Mouse (Mus musculus) MEL (cell line): ENCODE data around the gene Ntmt1. TPM values are rescaled to one million over a fixed set of nuclear protein-coding genes. Genes with fewer than 3 reads are reported as not detected.

Experiments
- DNase-seq: peaks from one replicate; pipeline ENCODE4 v3.0.0; 2011; ENCODE audit warnings: low read depth, low spot score
- H3K27ac ChIP-seq: 2 replicates; pipeline ENCODE4 v1.5.1; 2012; ENCODE audit warnings: low read depth, mild to moderate bottlenecking, control low read depth, low read length, moderate library complexity; ENCODE audit not compliant: control insufficient read depth
- H3K27me3 ChIP-seq, 2 experiments: fragments of 150-350 bp in 1 of 2; sonication (generic) in 1 of 2; 2 replicates each; pipeline ENCODE4 v1.6.1; 2012; ENCODE audit warnings: low read length in 2 of 2, mild to moderate bottlenecking in 2 of 2, improper control_type of control experiment in 1 of 2, moderate library complexity in 1 of 2; ENCODE audit not compliant: insufficient read depth in 2 of 2, control insufficient read depth in 1 of 2
- H3K36me3 ChIP-seq, 2 experiments: 2 replicates each; pipeline ENCODE4 v1.6.1; 2012 to 2014; ENCODE audit warnings: low read length in 2 of 2, improper control_type of control experiment in 1 of 2, inconsistent platforms in 1 of 2, mild to moderate bottlenecking in 1 of 2; ENCODE audit not compliant: insufficient read depth in 2 of 2, control insufficient read depth in 1 of 2
- H3K4me1 ChIP-seq, 2 experiments: fragments of 150-350 bp in 1 of 2; sonication (generic) in 1 of 2; 2 replicates each; pipeline ENCODE4 v1.6.1; 2012; ENCODE audit warnings: low read length in 2 of 2, improper control_type of control experiment in 1 of 2, mild to moderate bottlenecking in 1 of 2; ENCODE audit not compliant: insufficient read depth in 2 of 2, control insufficient read depth in 1 of 2
- H3K4me3 ChIP-seq, 2 experiments: fragments of 150-350 bp in 1 of 2; sonication (generic) in 1 of 2; 2 replicates each; pipeline ENCODE4 v1.5.1; 2012; ENCODE audit warnings: low read depth in 2 of 2, low read length in 2 of 2, mild to moderate bottlenecking in 2 of 2, moderate library complexity in 2 of 2, control low read depth in 1 of 2, improper control_type of control experiment in 1 of 2; ENCODE audit not compliant: control insufficient read depth in 1 of 2, insufficient read depth in 1 of 2
- H3K79me2 ChIP-seq: 2 replicates; pipeline ENCODE4 v1.6.1; 2012; ENCODE audit warnings: mild to moderate bottlenecking, low read length, moderate library complexity; ENCODE audit not compliant: control insufficient read depth, poor library complexity, insufficient read depth
- H3K9ac ChIP-seq: 2 replicates; pipeline ENCODE4 v1.6.1; 2012; ENCODE audit warnings: low read depth, mild to moderate bottlenecking, control low read depth, low read length, moderate library complexity; ENCODE audit not compliant: control insufficient read depth, poor library complexity, severe bottlenecking
- H3K9me3 ChIP-seq: fragments of 150-350 bp; sonication (generic); replicated peaks from 2 replicates; pipeline ENCODE4 v1.6.1; 2012; ENCODE audit warnings: mild to moderate bottlenecking, low read length, improper control_type of control experiment, moderate library complexity; ENCODE audit not compliant: insufficient read depth
- CHD1 ChIP-seq: IDR thresholded peaks from 2 replicates; pipeline ENCODE4 v1.6.1; 2012; ENCODE audit warnings: low read depth, mild to moderate bottlenecking, inconsistent platforms, low read length, improper control_type of control experiment
- CHD2 ChIP-seq: IDR thresholded peaks from 2 replicates; pipeline ENCODE4 v1.6.1; 2011; ENCODE audit warnings: low read length, improper control_type of control experiment
- EP300 ChIP-seq, 2 experiments: IDR thresholded peaks; 2 replicates each; pipeline ENCODE4 v1.6.1; 2011; ENCODE audit warnings: improper control_type of control experiment in 2 of 2, low read length in 2 of 2, low read depth in 1 of 2, mild to moderate bottlenecking in 1 of 2
- KAT2A ChIP-seq: conservative IDR thresholded peaks from 2 replicates; pipeline ENCODE4 v1.6.1; 2012; ENCODE audit warnings: low read depth, low read length, improper control_type of control experiment, inconsistent platforms
- MEF2A ChIP-seq: IDR thresholded peaks from 2 replicates; pipeline ENCODE4 v1.6.1; 2014; ENCODE audit warnings: low read depth, mild to moderate bottlenecking, inconsistent platforms, low read length, improper control_type of control experiment; ENCODE audit not compliant: poor library complexity, insufficient replicate concordance, severe bottlenecking; ENCODE audit errors: extremely low read depth
- MXI1 ChIP-seq: IDR thresholded peaks from 2 replicates; pipeline ENCODE4 v1.6.1; 2011; ENCODE audit warnings: mild to moderate bottlenecking, low read depth, low read length, improper control_type of control experiment
- MYB ChIP-seq: IDR thresholded peaks from 2 replicates; pipeline ENCODE4 v1.6.1; 2011; ENCODE audit warnings: mild to moderate bottlenecking, low read depth, low read length, improper control_type of control experiment
- MYC ChIP-seq: IDR thresholded peaks from 2 replicates; pipeline ENCODE4 v1.6.1; 2011; ENCODE audit warnings: low read depth, mild to moderate bottlenecking, low read length, improper control_type of control experiment, moderate library complexity
- POLR2AphosphoS5 ChIP-seq: IDR thresholded peaks from 2 replicates; pipeline ENCODE4 v1.6.1; 2012; ENCODE audit warnings: low read depth, borderline replicate concordance, mild to moderate bottlenecking, inconsistent platforms, low read length, moderate library complexity, mixed read lengths
- RCOR1 ChIP-seq: IDR thresholded peaks from 2 replicates; pipeline ENCODE4 v1.6.1; 2012; ENCODE audit warnings: low read depth, mild to moderate bottlenecking, inconsistent platforms, low read length, improper control_type of control experiment
- SIN3A ChIP-seq: IDR thresholded peaks from 2 replicates; pipeline ENCODE4 v1.6.1; 2012; ENCODE audit warnings: low read length, improper control_type of control experiment, inconsistent platforms
- TAL1 ChIP-seq: IDR thresholded peaks from 2 replicates; pipeline ENCODE4 v1.6.1; 2012; ENCODE audit warnings: mild to moderate bottlenecking, inconsistent platforms, low read length, moderate library complexity, mixed read lengths
- TBP ChIP-seq: IDR thresholded peaks from 2 replicates; pipeline ENCODE4 v1.8.0; 2011; ENCODE audit warnings: low read depth, low read length, improper control_type of control experiment
- TCF12 ChIP-seq: IDR thresholded peaks from 2 replicates; pipeline ENCODE4 v1.6.1; 2014; ENCODE audit warnings: low read depth, mild to moderate bottlenecking, inconsistent platforms, low read length, improper control_type of control experiment, moderate library complexity
- USF1 ChIP-seq: IDR thresholded peaks from 2 replicates; pipeline ENCODE4 v1.6.1; 2014; ENCODE audit warnings: low read depth, mild to moderate bottlenecking, inconsistent platforms, low read length, improper control_type of control experiment, moderate library complexity
- ZC3H11A ChIP-seq: IDR thresholded peaks from 2 replicates; pipeline ENCODE4 v1.6.1; 2012; ENCODE audit warnings: low read depth, mild to moderate bottlenecking, inconsistent platforms, low read length, improper control_type of control experiment
- ZKSCAN1 ChIP-seq: IDR thresholded peaks from 2 replicates; pipeline ENCODE4 v1.6.1; 2012; ENCODE audit warnings: low read depth, mild to moderate bottlenecking, inconsistent platforms, low read length, improper control_type of control experiment, moderate library complexity
- ZMIZ1 ChIP-seq: IDR thresholded peaks from 2 replicates; pipeline ENCODE4 v1.6.1; 2012; ENCODE audit warnings: low read depth, mild to moderate bottlenecking, inconsistent platforms, low read length, improper control_type of control experiment, moderate library complexity
- polyA plus RNA-seq, 2 experiments: library from polyadenylated mRNA; stranded (reverse) in 1 of 2; unstranded in 1 of 2; fragments of >175 nt in 1 of 2; fragments of >200 nt in 1 of 2; gene quantifications; 2 replicates each; pipeline versions ENCODE4 v1.2.1 to v1.2.4; 2012; ENCODE audit warnings: low replicate concordance in 2 of 2, low read depth in 1 of 2; ENCODE audit not compliant: insufficient read length in 2 of 2, insufficient read depth in 1 of 2, missing spikeins in 1 of 2
- total RNA-seq: library from RNA; depleted of rRNA; stranded (reverse); fragments of 300-350 nt; gene quantifications from 2 replicates; pipeline ENCODE4 v1.2.3, GENCODE M21; 2012

The Ntmt1 gene
- total and polyA plus RNA-seq, 3 experiments: 58.9 to 83.2 TPM; not detected in 1

GRCm38 (mm10) chr2:30801067-30801852 lies 6.4 kb upstream of the Ntmt1 start:
- Histone ChIP-seq H3K9ac (no peak overlapping the region), H3K79me2 (no peaks in the 10 kb centered on the region), H3K27me3 (no peaks in the 10 kb centered on the region), H3K27ac (no peak overlapping the region), H3K4me1 (no peaks in the 10 kb centered on the region), H3K4me3 (no peak overlapping the region), H3K36me3 (no peaks in the 10 kb centered on the region), H3K9me3 (no peaks in the 10 kb centered on the region)
- TF ChIP-seq CHD2 (no peak), USF1 (no peak), TCF12 (no peak), ZMIZ1 (no peak), MYC (no peak), EP300 (IDR thresholded peaks at IDR 0.05; ENCODE audit: low read depth in 1 of 2, low read length in 2 of 2) (no peak), CHD1 (no peak), RCOR1 (no peak), KAT2A (no peak), SIN3A (no peak)
- DNase-seq: no peak

DNA sequence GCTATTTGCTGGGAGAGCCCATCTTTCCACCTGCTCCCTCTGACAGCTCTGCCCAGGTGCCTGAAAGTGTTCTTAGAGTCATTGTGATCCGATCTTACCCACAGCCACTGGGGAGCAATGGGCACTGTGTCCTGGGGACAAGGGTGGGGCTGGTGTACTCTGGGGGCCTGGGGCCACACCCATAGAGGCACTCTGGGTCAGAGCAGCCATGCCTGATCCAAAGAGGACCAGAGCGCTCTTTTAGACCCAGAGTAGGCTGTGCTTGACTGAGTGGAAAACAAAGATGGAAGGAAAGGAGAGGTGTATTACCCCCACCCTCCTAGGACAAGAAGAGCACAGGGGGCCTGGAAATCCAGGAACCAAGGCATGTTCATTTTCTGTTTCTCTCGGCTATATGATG lies 4.0 kb upstream of the Ntmt1 start, which contains the start of gene 1700001O22Rik:
Gene 1700001O22Rik, minus strand, starts transcription at position 58 of the 400 bp plus-strand sequence.
- Histone ChIP-seq H3K9me3 (no peaks in the 10 kb centered on the region), H3K27ac (no peak within 1 kb of the TSS), H3K79me2 (peaks cover 8% of the 10 kb centered on the region), H3K4me1 (no peaks in the 10 kb centered on the region; a peak in 1 of 4 replicates), H3K36me3 (no peaks in the 10 kb centered on the region), H3K4me3 (no peak within 1 kb of the TSS), H3K27me3 (no peaks in the 10 kb centered on the region), H3K9ac (no peak within 1 kb of the TSS)
- TF ChIP-seq MYB (no peak), ZKSCAN1 (no peak), TBP (no peak), MXI1 (no peak), POLR2AphosphoS5 (no peak), CHD2 (no peak), TAL1 (no peak), MEF2A (no peak), CHD1 (no peak), ZC3H11A (no peak), SIN3A (no peak)
- DNase-seq: no peak
